Mouse (Mus musculus): ENCODE measurements around the gene Higd1a. TPM values are rescaled to one million over a fixed set of nuclear protein-coding genes. Genes with fewer than 3 reads are reported as not detected.

Gene Higd1a
- polyA plus RNA-seq, 1 experiment from 2014 or later: 150 TPM

- Histone ChIP-seq H3K9me3 (no peaks in the 10 kb centered on the region), H3K4me2 (no peak overlapping the region), H3K4me1 (replicated peaks) (peaks cover 22% of the 10 kb centered on the region), H3K9ac (no peak overlapping the region), H3K27ac (replicated peaks) (no peak overlapping the region), H3K4me3 (no peak overlapping the region), H3K27me3 (no peaks in the 10 kb centered on the region), H3K36me3 (peaks cover 27% of the 10 kb centered on the region)
- no peak for ATAC-seq (ENCODE audit: low read depth)
- WGBS: 97% methylated on average over 3 of the region's 3 CpGs
These were observed 3.9 kb downstream of the Higd1a start for GRCm38 (mm10) chr9:121854246-121854645.

GRCm38 (mm10) chr9:121847842-121848241, 10.3 kb downstream of the Higd1a start:
- 80% methylated on average over 5 of the region's 5 CpGs for WGBS
- no peaks in the 10 kb centered on the region for H3K27me3 ChIP-seq
- ATAC-seq (ENCODE audit: low read depth): no peak

GRCm38 (mm10) chr9:121847138-121847537, 11.0 kb downstream of the Higd1a start:
- WGBS: 90% methylated on average over 4 of the region's 4 CpGs
- Histone ChIP-seq H3K9me3 (no peaks in the 10 kb centered on the region), H3K4me1 (replicated peaks) (no peaks in the 10 kb centered on the region), H3K9ac (no peak overlapping the region), H3K27ac (replicated peaks) (no peak overlapping the region), H3K4me3 (no peak overlapping the region), H3K36me3 (peaks cover 43% of the 10 kb centered on the region), H3K27me3 (no peaks in the 10 kb centered on the region), H3K4me2 (no peak overlapping the region)
- no peak for ATAC-seq (ENCODE audit: low read depth)

More at GRCm38 (mm10) chr9:121847842-121848241, 10.3 kb downstream of the Higd1a start:
- no peak overlapping the region for H3K9ac ChIP-seq
- H3K27ac ChIP-seq (replicated peaks): no peak overlapping the region
- H3K4me2 ChIP-seq: no peak overlapping the region
- no peaks in the 10 kb centered on the region for H3K9me3 ChIP-seq
- H3K4me3 ChIP-seq: no peak overlapping the region
- H3K4me1 ChIP-seq (replicated peaks): no peaks in the 10 kb centered on the region
- H3K36me3 ChIP-seq: peaks cover 46% of the 10 kb centered on the region

DNA sequence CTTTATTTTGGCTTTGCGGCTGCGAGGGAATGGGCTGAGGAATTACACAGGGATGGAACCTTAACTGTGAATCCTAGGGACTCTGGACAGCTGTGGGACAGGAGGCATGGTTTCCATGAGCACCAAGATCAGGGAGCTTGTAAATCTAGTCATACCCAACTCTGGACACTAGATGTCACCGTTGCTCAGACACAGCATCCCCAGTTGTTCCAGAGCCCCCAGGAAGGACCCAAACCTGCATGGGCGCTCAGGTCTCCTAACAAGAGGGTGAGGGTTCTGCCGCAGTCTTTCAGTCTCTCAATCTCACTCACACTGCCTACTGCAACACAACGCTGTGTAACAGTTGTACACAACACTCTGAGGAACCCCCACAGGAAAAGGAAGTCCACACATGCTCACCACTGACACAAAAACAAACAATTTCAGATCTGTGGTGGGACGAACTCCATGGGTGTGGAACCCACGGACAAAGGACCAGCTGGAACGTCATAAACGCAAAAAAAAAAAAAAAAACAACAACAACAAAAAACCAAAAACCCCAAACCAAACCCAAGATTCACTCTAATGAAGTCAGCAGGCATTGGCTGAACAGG, 11.5 kb downstream of the Higd1a start:
- Histone ChIP-seq H3K4me2 (no peak overlapping the region), H3K27me3 (no peaks in the 10 kb centered on the region), H3K36me3 (peaks cover 39% of the 10 kb centered on the region), H3K9ac (no peak overlapping the region), H3K9me3 (no peaks in the 10 kb centered on the region), H3K27ac (replicated peaks) (no peak overlapping the region), H3K4me1 (replicated peaks) (no peaks in the 10 kb centered on the region), H3K4me3 (no peak overlapping the region)
- 58% methylated on average over 10 of the region's 10 CpGs for WGBS
- ATAC-seq (ENCODE audit: low read depth): peak; percentile 54; the same call in 1 of the 2 replicates

DNA sequence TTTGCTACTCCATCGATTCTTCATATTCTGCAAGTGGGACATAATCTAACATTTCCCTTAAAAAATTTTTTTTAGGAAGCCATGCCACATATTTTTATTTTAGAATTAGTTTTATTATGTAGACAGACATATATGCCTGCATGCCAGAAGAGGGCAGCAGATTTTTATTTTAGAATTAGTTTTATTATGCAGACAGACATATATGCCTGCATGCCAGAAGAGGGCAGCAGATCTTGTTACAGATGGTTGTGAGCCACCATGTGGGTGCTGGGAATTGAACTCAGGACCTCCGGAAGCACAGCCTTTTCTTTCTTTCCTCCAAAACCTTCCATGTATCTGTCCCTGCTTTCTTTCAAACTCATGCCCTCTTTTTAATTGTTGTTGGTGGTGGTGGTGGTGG, 15.2 kb downstream of the Higd1a start:
- no peak overlapping the region for H3K4me3 ChIP-seq
- 90% methylated on average over 2 of the region's 2 CpGs for WGBS
- no peak overlapping the region for H3K4me2 ChIP-seq
- H3K9ac ChIP-seq: no peak overlapping the region
- H3K4me1 ChIP-seq (replicated peaks): peaks cover 5% of the 10 kb centered on the region
- H3K9me3 ChIP-seq: no peaks in the 10 kb centered on the region
- H3K27ac ChIP-seq (replicated peaks): no peak overlapping the region
- H3K27me3 ChIP-seq: no peaks in the 10 kb centered on the region
- ATAC-seq (ENCODE audit: low read depth): no peak
- peaks cover 5% of the 10 kb centered on the region; the same call in 1 of the 2 replicates for H3K36me3 ChIP-seq

DNA sequence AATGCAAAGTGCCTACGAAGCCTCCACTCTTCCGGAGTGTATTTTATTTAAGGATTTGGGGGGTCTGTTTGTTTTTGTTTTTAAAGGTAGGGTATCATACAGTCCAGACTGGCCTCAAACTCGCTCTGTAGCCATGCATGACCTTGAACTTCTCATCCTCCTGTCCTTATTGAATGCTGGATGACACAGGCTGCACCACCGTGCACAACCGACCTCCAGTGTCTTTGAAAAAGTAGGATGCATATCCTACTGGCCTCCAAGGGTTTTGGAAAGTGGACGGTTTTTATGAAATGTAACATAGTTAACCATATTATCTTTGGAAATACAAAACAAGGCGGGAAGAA, 18.6 kb downstream of the Higd1a start:
- 38% methylated on average over 7 of the region's 7 CpGs for whole genome bisulfite sequencing
- Histone ChIP-seq H3K9ac (peak overlapping the region; percentile 68), H3K27ac (replicated peaks) (no peak overlapping the region), H3K4me1 (replicated peaks) (peaks cover 5% of the 10 kb centered on the region), H3K36me3 (no peaks in the 10 kb centered on the region), H3K27me3 (no peaks in the 10 kb centered on the region), H3K9me3 (no peaks in the 10 kb centered on the region), H3K4me2 (peak overlapping the region; percentile 69), H3K4me3 (peak overlapping the region; percentile 48)
- peak; percentile 40 for ATAC-seq (ENCODE audit: low read depth)

- Histone ChIP-seq H3K27me3 (no peaks in the 10 kb centered on the region), H3K4me2 (peak within 1 kb of the TSS; percentile 69), H3K36me3 (no peaks in the 10 kb centered on the region), H3K4me3 (peak within 1 kb of the TSS; percentile 48), H3K9me3 (no peaks in the 10 kb centered on the region), H3K27ac (replicated peaks) (no peak within 1 kb of the TSS), H3K4me1 (replicated peaks) (peaks cover 5% of the 10 kb centered on the region), H3K9ac (peak within 1 kb of the TSS; percentile 68)
- 4% methylated on average over 61 of the region's 61 CpGs for WGBS
- peak; percentile 89 for ATAC-seq (ENCODE audit: low read depth)
These were observed 19.1 kb downstream of the Higd1a start, which contains the start of gene Ccdc13 for GRCm38 (mm10) chr9:121838829-121839621. TSS of gene Ccdc13 (minus strand) at chr9:121839461.

DNA sequence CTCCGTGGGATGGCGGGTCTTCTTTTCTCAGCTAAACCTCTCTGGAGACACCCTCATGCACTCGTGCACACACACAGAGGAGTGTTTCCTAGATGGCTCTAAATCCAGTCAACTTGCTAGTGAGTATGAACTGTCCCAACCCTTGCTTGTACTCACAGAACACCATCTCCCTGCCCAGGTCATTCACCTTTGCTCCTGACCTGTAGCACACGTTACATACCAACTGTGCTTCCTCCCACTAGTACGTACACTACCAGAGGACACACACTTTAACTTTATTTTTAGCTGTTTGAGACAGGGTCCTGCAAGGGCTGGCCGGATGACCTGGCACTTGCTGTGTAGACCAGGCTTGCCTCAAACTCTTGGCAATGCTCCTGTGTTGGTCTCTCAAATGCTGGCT, 20.2 kb downstream of the Higd1a start:
- no peaks in the 10 kb centered on the region for H3K27me3 ChIP-seq
- no peaks in the 10 kb centered on the region for H3K9me3 ChIP-seq
- H3K4me1 ChIP-seq (replicated peaks): peaks cover 5% of the 10 kb centered on the region
- H3K4me2 ChIP-seq: no peak overlapping the region
- H3K27ac ChIP-seq (replicated peaks): no peak overlapping the region
- H3K36me3 ChIP-seq: no peaks in the 10 kb centered on the region
- H3K4me3 ChIP-seq: no peak overlapping the region
- 95% methylated on average over 6 of the region's 6 CpGs for WGBS
- no peak overlapping the region for H3K9ac ChIP-seq
- no peak for ATAC-seq (ENCODE audit: low read depth)

GRCm38 (mm10) chr9:121833825-121834224, 24.3 kb downstream of the Higd1a start:
- no peaks in the 10 kb centered on the region for H3K9me3 ChIP-seq
- 86% methylated on average over 11 of the region's 11 CpGs for WGBS
- no peaks in the 10 kb centered on the region for H3K36me3 ChIP-seq
- ATAC-seq (ENCODE audit: low read depth): no peak
- peaks cover 2% of the 10 kb centered on the region for H3K4me1 ChIP-seq (replicated peaks)
- H3K4me2 ChIP-seq: no peak overlapping the region
- no peak overlapping the region for H3K27ac ChIP-seq (replicated peaks)
- H3K27me3 ChIP-seq: no peaks in the 10 kb centered on the region
- no peak overlapping the region for H3K4me3 ChIP-seq
- H3K9ac ChIP-seq: no peak overlapping the region

GRCm38 (mm10) chr9:121830956-121831293, 27.2 kb downstream of the Higd1a start:
- WGBS: 38% methylated on average over 6 of the region's 6 CpGs
- peak; percentile 57; the same call in 1 of the 2 replicates for ATAC-seq (ENCODE audit: low read depth)
- no peaks in the 10 kb centered on the region for H3K27me3 ChIP-seq

GRCm38 (mm10) chr9:121830243-121830955, 27.8 kb downstream of the Higd1a start:
- no peaks in the 10 kb centered on the region for H3K27me3 ChIP-seq
- 78% methylated on average over 6 of the region's 6 CpGs for WGBS
- H3K4me3 ChIP-seq: no peak overlapping the region
- H3K4me1 ChIP-seq (replicated peaks): no peaks in the 10 kb centered on the region
- peak; percentile 36 for ATAC-seq (ENCODE audit: low read depth)
- no peak overlapping the region for H3K9ac ChIP-seq
- H3K27ac ChIP-seq (replicated peaks): no peak overlapping the region
- no peaks in the 10 kb centered on the region for H3K36me3 ChIP-seq
- H3K9me3 ChIP-seq: no peaks in the 10 kb centered on the region
- H3K4me2 ChIP-seq: no peak overlapping the region

More at GRCm38 (mm10) chr9:121830956-121831293, 27.2 kb downstream of the Higd1a start:
- H3K9ac ChIP-seq: no peak overlapping the region
- H3K4me2 ChIP-seq: no peak overlapping the region
- H3K4me3 ChIP-seq: no peak overlapping the region
- no peaks in the 10 kb centered on the region for H3K4me1 ChIP-seq (replicated peaks)
- H3K36me3 ChIP-seq: no peaks in the 10 kb centered on the region
- no peaks in the 10 kb centered on the region for H3K9me3 ChIP-seq
- H3K27ac ChIP-seq (replicated peaks): no peak overlapping the region

GRCm38 (mm10) chr9:121829270-121829992, 28.7 kb downstream of the Higd1a start:
- Histone ChIP-seq H3K4me3 (no peak overlapping the region), H3K27ac (replicated peaks) (no peak overlapping the region), H3K27me3 (no peaks in the 10 kb centered on the region), H3K9me3 (no peaks in the 10 kb centered on the region), H3K4me2 (no peak overlapping the region), H3K36me3 (no peaks in the 10 kb centered on the region), H3K4me1 (replicated peaks) (no peaks in the 10 kb centered on the region), H3K9ac (no peak overlapping the region)
- ATAC-seq (ENCODE audit: low read depth): no peak
- 68% methylated on average over 7 of the region's 7 CpGs for WGBS

Measured in neural tube, embryonic 13.5 days (tissue).